Mouse (Mus musculus) liver, embryonic 11.5 days (tissue): ENCODE measurements around the gene Gosr2. TPM values are rescaled to one million over a fixed set of nuclear protein-coding genes. Genes with fewer than 3 reads are reported as not detected.

Experiments used
- ATAC-seq: fragments of 200-750 bp; cut with Nextera tagmentation; replicated peaks from 2 replicates; pipeline ENCODE4 v1.8.0; 2017; ENCODE audit warnings: moderate number of reproducible peaks, mild to moderate bottlenecking, moderate TSS enrichment, moderate library complexity; ENCODE audit not compliant: low FRiP score
- DNase-seq: peaks from one replicate; pipeline ENCODE4 v3.0.0-alpha.2; 2017; ENCODE audit warnings: low spot score
- H3K27ac ChIP-seq: fragments of 300-500 bp; sonication (generic); 2 replicates; pipeline ENCODE4 v1.5.1; 2014; ENCODE audit warnings: mild to moderate bottlenecking, low read depth, low read length, control low read depth
- H3K27me3 ChIP-seq: fragments of 300-500 bp; sonication (generic); replicated peaks from 2 replicates; pipeline ENCODE4 v1.6.1; 2014; ENCODE audit warnings: low read length, mixed read lengths; ENCODE audit not compliant: control insufficient read depth, insufficient read depth
- H3K36me3 ChIP-seq: fragments of 300-500 bp; sonication (generic); 2 replicates; pipeline ENCODE4 v1.6.1; 2014; ENCODE audit warnings: mild to moderate bottlenecking, low read length, moderate library complexity, mixed read lengths; ENCODE audit not compliant: control insufficient read depth, insufficient read depth
- H3K4me1 ChIP-seq: fragments of 300-500 bp; sonication (generic); replicated peaks from 2 replicates; pipeline ENCODE4 v1.6.1; 2014; ENCODE audit warnings: low read length, mixed read lengths; ENCODE audit not compliant: control insufficient read depth, insufficient read depth
- H3K4me2 ChIP-seq: fragments of 300-500 bp; sonication (generic); 2 replicates; pipeline ENCODE4 v1.6.1; 2014; ENCODE audit warnings: mild to moderate bottlenecking, control low read depth, moderate library complexity
- H3K4me3 ChIP-seq: fragments of 300-500 bp; sonication (generic); 2 replicates; pipeline ENCODE4 v1.5.1; 2014; ENCODE audit warnings: low read depth, low read length, control low read depth
- H3K9ac ChIP-seq: fragments of 300-500 bp; sonication (generic); 2 replicates; pipeline ENCODE4 v1.6.1; 2014; ENCODE audit warnings: low read depth, low read length, control low read depth
- H3K9me3 ChIP-seq: fragments of 300-500 bp; sonication (generic); 2 replicates; pipeline ENCODE4 v1.6.1; 2016; ENCODE audit warnings: low read length, inconsistent platforms, mixed read lengths; ENCODE audit not compliant: control insufficient read depth
- WGBS: fragments of 180-500 bp; shearing (Covaris S2); extraction: QIAGEN DNeasy Blood & Tissue Kit; methylation state at CpG from one replicate; pipeline ENCODE4 v1.1.7; 2014; 5-methylcytosine and 5-hydroxymethylcytosine counted together
- polyA plus RNA-seq: library from polyadenylated mRNA; unstranded; fragments of >200 nt; fragmentation: Nextera tagmentation; extraction: Ambion mirVana; gene quantifications from 2 replicates; pipeline ENCODE4 v1.2.1, GENCODE M21; 2014

Gene Gosr2
- polyA plus RNA-seq, 1 experiment from 2014 or later: 65.9 TPM

GRCm38 (mm10) chr11:103698226-103698625, 528 bp upstream of the Gosr2 start:
- Histone ChIP-seq H3K9me3 (no peaks in the 10 kb centered on the region), H3K4me3 (peak overlapping the region; percentile 96), H3K36me3 (0 out of 2 replicates have a peak, but pooled peaks cover 2% of the 10 kb centered on the region), H3K4me2 (peak overlapping the region; percentile 62), H3K27ac (peak overlapping the region; percentile 92), H3K4me1 (peaks cover 3% of the 10 kb centered on the region; the same call in 1 of the 2 replicates), H3K27me3 (no peaks in the 10 kb centered on the region), H3K9ac (peak overlapping the region; percentile 91)
- ATAC-seq (no peak), DNase-seq (no peak)
- 90% methylated on average over 2 of the region's 2 CpGs for WGBS

- Histone ChIP-seq H3K4me1 (peaks cover 3% of the 10 kb centered on the region; the same call in 1 of the 2 replicates), H3K27ac (peak overlapping the region; percentile 92), H3K27me3 (no peaks in the 10 kb centered on the region), H3K4me2 (peak overlapping the region; percentile 62), H3K9ac (peak overlapping the region; percentile 91), H3K9me3 (no peaks in the 10 kb centered on the region), H3K4me3 (peak overlapping the region; percentile 96), H3K36me3 (no peaks in the 10 kb centered on the region)
- ATAC-seq: peak; percentile 69
- WGBS: under 1% methylated on average over 18 of the region's 18 CpGs
- no peak for DNase-seq
Measured at GRCm38 (mm10) chr11:103696851-103697564, 690 bp downstream of the Gosr2 start.

GRCm38 (mm10) chr11:103693241-103693640, 4.5 kb downstream of the Gosr2 start:
- Histone ChIP-seq H3K4me2 (no peak overlapping the region), H3K27ac (no peak overlapping the region), H3K9ac (no peak overlapping the region), H3K9me3 (no peaks in the 10 kb centered on the region), H3K4me1 (peaks cover 20% of the 10 kb centered on the region), H3K27me3 (no peaks in the 10 kb centered on the region), H3K36me3 (no peaks in the 10 kb centered on the region), H3K4me3 (no peak overlapping the region)
- no peak for DNase-seq
- 84% methylated on average over 1 of the region's 1 CpGs for WGBS
- no peak for ATAC-seq

- WGBS: 71% methylated on average over 1 of the region's 1 CpGs
- H3K36me3 ChIP-seq: peaks cover 6% of the 10 kb centered on the region; the same call in 1 of the 2 replicates
- no peaks in the 10 kb centered on the region for H3K27me3 ChIP-seq
- no peak overlapping the region for H3K4me2 ChIP-seq
- ATAC-seq (no peak), DNase-seq (no peak)
- no peaks in the 10 kb centered on the region for H3K9me3 ChIP-seq
- H3K4me3 ChIP-seq: no peak overlapping the region
- H3K4me1 ChIP-seq: peaks cover 20% of the 10 kb centered on the region
- H3K9ac ChIP-seq: no peak overlapping the region
- no peak overlapping the region for H3K27ac ChIP-seq
Measured at GRCm38 (mm10) chr11:103691036-103691435, 6.7 kb downstream of the Gosr2 start.

DNA sequence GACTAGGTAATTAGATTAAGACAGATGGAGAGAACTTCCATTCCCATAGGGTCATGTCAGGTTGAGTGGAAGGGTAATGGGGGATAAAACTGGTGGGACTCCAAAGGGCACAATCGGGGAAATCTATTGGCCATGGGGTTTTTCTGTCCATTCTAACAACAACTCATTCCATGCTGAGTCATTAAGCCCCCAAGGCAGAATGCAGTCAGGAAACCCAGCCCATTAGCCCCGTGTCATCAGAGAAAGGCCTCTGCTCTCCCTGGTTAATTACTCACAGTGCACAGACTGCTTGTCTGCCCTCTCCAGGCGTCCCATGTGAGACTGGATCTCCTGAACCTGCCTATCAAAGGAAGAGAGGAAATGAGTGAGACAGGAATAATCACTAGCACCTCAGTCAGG, 8.7 kb downstream of the Gosr2 start:
- no peak overlapping the region for H3K27ac ChIP-seq
- H3K27me3 ChIP-seq: no peaks in the 10 kb centered on the region
- ATAC-seq: no peak
- H3K4me1 ChIP-seq: peaks cover 20% of the 10 kb centered on the region
- no peaks in the 10 kb centered on the region for H3K9me3 ChIP-seq
- no peak for DNase-seq
- no peak overlapping the region for H3K4me2 ChIP-seq
- H3K9ac ChIP-seq: no peak overlapping the region
- 32% methylated on average over 3 of the region's 3 CpGs for WGBS
- no peak overlapping the region for H3K4me3 ChIP-seq
- peaks cover 14% of the 10 kb centered on the region for H3K36me3 ChIP-seq

GRCm38 (mm10) chr11:103688271-103688979, 9.3 kb downstream of the Gosr2 start:
- H3K9ac ChIP-seq: no peak overlapping the region
- no peak overlapping the region for H3K27ac ChIP-seq

DNA sequence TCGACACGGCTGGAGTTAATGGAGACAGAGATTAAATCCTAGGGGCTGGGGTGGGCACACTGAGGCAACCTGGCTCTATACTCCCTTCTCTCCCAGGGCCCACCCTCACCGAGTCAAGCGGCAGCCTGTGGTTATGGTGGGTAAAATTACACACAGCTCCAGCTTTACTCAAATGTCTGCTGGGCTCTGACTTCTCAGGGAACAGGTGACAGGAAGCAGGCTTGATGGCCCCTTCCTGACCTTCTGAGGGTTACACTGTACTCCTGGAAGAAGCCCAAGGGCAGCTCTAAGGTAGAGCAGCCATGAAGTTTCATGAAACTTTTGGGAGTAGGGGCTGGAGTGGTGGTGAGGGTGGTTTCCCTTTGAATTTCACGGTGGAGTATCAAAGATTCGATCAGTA, 11.0 kb downstream of the Gosr2 start:
- no peaks in the 10 kb centered on the region for H3K9me3 ChIP-seq
- no peak overlapping the region for H3K4me2 ChIP-seq
- H3K9ac ChIP-seq: no peak overlapping the region
- H3K4me1 ChIP-seq: peaks cover 19% of the 10 kb centered on the region
- ATAC-seq (no peak), DNase-seq (no peak)
- H3K4me3 ChIP-seq: no peak overlapping the region
- no peaks in the 10 kb centered on the region for H3K27me3 ChIP-seq
- no peak overlapping the region for H3K27ac ChIP-seq
- H3K36me3 ChIP-seq: peaks cover 22% of the 10 kb centered on the region
- 78% methylated on average over 6 of the region's 6 CpGs for WGBS

More at GRCm38 (mm10) chr11:103688271-103688979, 9.3 kb downstream of the Gosr2 start:
- H3K36me3 ChIP-seq: peaks cover 14% of the 10 kb centered on the region
- DNase-seq: no peak
- no peak overlapping the region for H3K4me3 ChIP-seq
- WGBS: 51% methylated on average over 6 of the region's 6 CpGs
- H3K9me3 ChIP-seq: no peaks in the 10 kb centered on the region
- H3K4me2 ChIP-seq: no peak overlapping the region
- ATAC-seq: no peak
- H3K4me1 ChIP-seq: peaks cover 20% of the 10 kb centered on the region
- H3K27me3 ChIP-seq: no peaks in the 10 kb centered on the region

- H3K9ac ChIP-seq: no peak overlapping the region
- no peak for ATAC-seq
- 82% methylated on average over 7 of the region's 7 CpGs for WGBS
- DNase-seq: no peak
- H3K27me3 ChIP-seq: no peaks in the 10 kb centered on the region
- H3K4me3 ChIP-seq: no peak overlapping the region
- H3K27ac ChIP-seq: no peak overlapping the region
- no peaks in the 10 kb centered on the region for H3K9me3 ChIP-seq
- H3K4me1 ChIP-seq: peaks cover 14% of the 10 kb centered on the region
- no peak overlapping the region for H3K4me2 ChIP-seq
- H3K36me3 ChIP-seq: peaks cover 30% of the 10 kb centered on the region
Measured at GRCm38 (mm10) chr11:103685261-103685736, 12.4 kb downstream of the Gosr2 start.
